Mouse (Mus musculus): ENCODE data around the gene Trio. TPM values are rescaled to one million over a fixed set of nuclear protein-coding genes. Genes with fewer than 3 reads are reported as not detected.
"Not testable (repeated sequence)": the region's sequence is repeated elsewhere in the genome, so short reads cannot be mapped to it uniquely, and the experiment has no call there.

Trio gene
- polyA plus RNA-seq, 1 experiment from 2014 or later, result 14.0 TPM

DNA sequence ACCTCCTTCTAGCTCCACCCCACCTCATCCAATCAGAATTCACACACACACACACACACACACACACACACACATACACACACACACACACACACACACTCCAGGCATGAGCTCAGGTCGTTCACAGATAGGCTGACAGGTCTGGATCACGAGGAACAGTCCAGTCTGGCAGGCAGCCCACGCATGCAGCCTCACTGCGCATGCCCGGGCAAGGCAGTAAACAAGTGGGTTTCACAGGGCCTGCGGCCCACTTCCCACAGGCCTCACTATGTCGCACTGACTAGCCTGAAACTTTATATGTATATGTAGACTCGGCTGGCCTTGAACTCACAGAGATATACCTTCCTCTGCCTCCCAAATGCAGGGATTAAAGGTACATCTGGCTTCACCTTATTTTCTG lies 305.4 kb downstream of the Trio start:
- not testable (repeated sequence) for H3K4me2 ChIP-seq; ATAC-seq (replicated peaks; ENCODE audit: low FRiP score); H3K9me3 ChIP-seq (ENCODE audit: control insufficient read depth, low read length); H3K27me3 ChIP-seq (replicated peaks; ENCODE audit: control insufficient read depth, insufficient read depth, low read length); H3K27ac ChIP-seq (ENCODE audit: low read depth, low read length); H3K36me3 ChIP-seq (ENCODE audit: control insufficient read depth, insufficient read depth, low read length); H3K4me3 ChIP-seq (ENCODE audit: low read depth, low read length); DNase-seq (ENCODE audit: low spot score); H3K9ac ChIP-seq (ENCODE audit: low read depth, low read length)
- WGBS, result 87% methylated on average over 8 of the region's 8 CpGs
- peaks cover 14% of the 10 kb centered on the region for H3K4me1 ChIP-seq (replicated peaks; ENCODE audit: control insufficient read depth, insufficient read depth, low read length)

DNA sequence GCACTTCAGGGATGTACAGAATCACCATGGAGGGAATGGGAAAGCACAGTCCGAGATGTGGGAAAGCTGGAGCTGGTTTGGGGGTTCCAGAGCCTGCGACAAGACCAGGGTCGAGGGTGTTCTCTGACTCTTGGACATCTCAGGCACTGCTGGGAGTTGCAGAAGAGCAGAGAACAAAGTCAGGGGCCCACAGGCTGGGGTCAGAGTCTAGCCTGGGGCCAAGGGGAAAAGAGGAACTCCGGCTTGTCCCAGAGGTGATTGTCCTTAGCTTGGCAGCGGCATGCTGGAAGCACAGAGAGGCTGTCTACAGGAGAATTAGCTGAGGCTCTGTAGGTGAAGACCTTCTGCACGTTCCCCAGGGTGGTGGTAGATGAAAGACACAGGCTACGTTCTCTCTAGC lies 307.0 kb downstream of the Trio start:
- ATAC-seq (replicated peaks; ENCODE audit: low FRiP score), result no peak
- Histone ChIP-seq H3K27ac (ENCODE audit: low read depth, low read length) (no peak overlapping the region), H3K27me3 (replicated peaks; ENCODE audit: control insufficient read depth, insufficient read depth, low read length) (no peaks in the 10 kb centered on the region), H3K4me1 (replicated peaks; ENCODE audit: control insufficient read depth, insufficient read depth, low read length) (0 out of 2 replicates have a peak, but pooled peaks cover under 1% of the 10 kb centered on the region), H3K9me3 (ENCODE audit: control insufficient read depth, low read length) (no peaks in the 10 kb centered on the region), H3K36me3 (ENCODE audit: control insufficient read depth, insufficient read depth, low read length) (no peaks in the 10 kb centered on the region), H3K4me3 (ENCODE audit: low read depth, low read length) (no peak overlapping the region), H3K4me2 (no peak overlapping the region), H3K9ac (ENCODE audit: low read depth, low read length) (no peak overlapping the region)
- 65% methylated on average over 7 of the region's 7 CpGs for WGBS
- no peak for DNase-seq (ENCODE audit: low spot score)

DNA sequence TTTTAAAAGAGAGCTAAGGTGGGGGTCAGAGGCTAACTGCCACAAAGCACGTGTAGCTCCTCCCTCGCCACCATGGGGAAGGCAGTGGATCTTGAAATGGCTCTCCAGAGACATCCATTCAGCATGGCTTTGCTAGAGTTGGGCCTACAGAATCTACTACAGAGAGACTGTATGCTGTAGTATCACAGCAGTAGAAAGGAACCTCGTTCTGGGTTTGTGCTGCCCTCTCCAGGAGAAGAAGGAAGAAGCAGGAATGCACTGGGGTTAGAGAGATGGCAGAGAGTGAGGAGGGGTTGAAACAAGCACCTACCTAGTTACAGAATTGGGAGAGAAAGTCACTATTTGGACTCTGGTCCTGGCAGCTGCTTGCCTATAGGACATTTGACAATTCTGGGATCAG lies 310.3 kb downstream of the Trio start:
- WGBS, result 20% methylated on average over 3 of the region's 3 CpGs
- no peaks in the 10 kb centered on the region for H3K36me3 ChIP-seq (ENCODE audit: control insufficient read depth, insufficient read depth, low read length)
- DNase-seq (ENCODE audit: low spot score) (no peak), ATAC-seq (replicated peaks; ENCODE audit: low FRiP score) (no peak)
- H3K4me2 ChIP-seq, result no peak overlapping the region
- H3K4me1 ChIP-seq (replicated peaks; ENCODE audit: control insufficient read depth, insufficient read depth, low read length), result no peaks in the 10 kb centered on the region
- no peak overlapping the region for H3K9ac ChIP-seq (ENCODE audit: low read depth, low read length)
- no peak overlapping the region for H3K4me3 ChIP-seq (ENCODE audit: low read depth, low read length)
- no peak overlapping the region for H3K27ac ChIP-seq (ENCODE audit: low read depth, low read length)
- H3K9me3 ChIP-seq (ENCODE audit: control insufficient read depth, low read length), result no peaks in the 10 kb centered on the region
- H3K27me3 ChIP-seq (replicated peaks; ENCODE audit: control insufficient read depth, insufficient read depth, low read length), result no peaks in the 10 kb centered on the region

DNA sequence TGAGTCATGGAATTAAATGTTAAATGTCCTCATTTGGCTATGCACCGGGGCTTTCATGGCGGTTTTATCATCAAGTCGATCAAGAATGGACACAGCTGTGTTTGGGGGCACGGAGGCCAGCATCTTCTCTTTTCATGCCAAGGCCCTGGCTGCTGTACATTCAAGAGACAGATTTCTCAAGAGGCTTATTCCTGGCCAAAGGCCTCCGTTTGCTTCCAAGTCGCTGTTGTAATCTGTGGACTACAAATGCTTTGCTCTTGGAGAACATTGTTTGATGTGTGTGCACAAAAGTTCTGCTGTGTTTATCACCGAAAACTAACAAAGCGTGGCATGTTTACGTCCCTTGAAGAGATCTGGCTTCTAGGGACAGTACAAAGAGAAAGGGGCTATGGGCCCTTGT lies 314.9 kb downstream of the Trio start:
- WGBS, result 82% methylated on average over 9 of the region's 9 CpGs
- Histone ChIP-seq H3K4me1 (replicated peaks; ENCODE audit: control insufficient read depth, insufficient read depth, low read length) (no peaks in the 10 kb centered on the region), H3K4me2 (no peak overlapping the region), H3K27ac (ENCODE audit: low read depth, low read length) (no peak overlapping the region), H3K9me3 (ENCODE audit: control insufficient read depth, low read length) (no peaks in the 10 kb centered on the region), H3K9ac (ENCODE audit: low read depth, low read length) (no peak overlapping the region), H3K4me3 (ENCODE audit: low read depth, low read length) (no peak overlapping the region), H3K27me3 (replicated peaks; ENCODE audit: control insufficient read depth, insufficient read depth, low read length) (no peaks in the 10 kb centered on the region), H3K36me3 (ENCODE audit: control insufficient read depth, insufficient read depth, low read length) (no peaks in the 10 kb centered on the region)
- DNase-seq (ENCODE audit: low spot score) (no peak), ATAC-seq (replicated peaks; ENCODE audit: low FRiP score) (no peak)

DNA sequence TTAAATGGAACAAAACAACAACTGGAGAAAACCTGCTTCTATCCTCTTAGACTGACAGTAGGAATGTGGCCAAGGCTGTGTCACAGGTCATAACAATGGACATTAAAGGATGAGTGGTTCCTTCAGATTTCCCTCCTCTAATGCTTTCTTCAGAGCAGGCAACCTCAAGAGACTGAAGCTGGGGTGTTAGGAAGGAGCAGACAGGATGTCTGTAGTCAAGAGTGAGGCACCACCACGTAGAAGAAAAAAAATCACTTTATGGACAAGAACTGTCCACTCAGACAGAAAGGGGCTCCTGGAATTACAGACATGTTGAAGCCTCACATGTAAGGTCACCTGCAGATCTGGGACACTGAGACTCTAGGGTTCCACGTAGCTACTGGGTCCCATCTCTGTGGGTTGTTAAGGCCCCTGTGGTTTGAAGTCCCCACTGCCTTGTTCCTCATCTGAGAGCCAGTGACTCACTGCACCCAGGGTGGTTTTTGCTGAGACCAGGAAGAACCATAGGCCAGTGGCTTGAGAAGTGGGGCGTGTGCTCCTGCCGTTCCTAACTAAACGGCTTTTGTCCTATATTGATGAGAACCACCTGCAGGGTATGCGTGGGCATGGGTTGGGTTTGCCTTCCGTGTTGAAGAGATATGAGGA lies 316.6 kb downstream of the Trio start:
- ATAC-seq (replicated peaks; ENCODE audit: low FRiP score), result no peak
- Histone ChIP-seq H3K9ac (ENCODE audit: low read depth, low read length) (no peak overlapping the region), H3K27me3 (replicated peaks; ENCODE audit: control insufficient read depth, insufficient read depth, low read length) (no peaks in the 10 kb centered on the region), H3K36me3 (ENCODE audit: control insufficient read depth, insufficient read depth, low read length) (no peaks in the 10 kb centered on the region), H3K9me3 (ENCODE audit: control insufficient read depth, low read length) (no peaks in the 10 kb centered on the region), H3K4me3 (ENCODE audit: low read depth, low read length) (no peak overlapping the region), H3K4me1 (replicated peaks; ENCODE audit: control insufficient read depth, insufficient read depth, low read length) (no peaks in the 10 kb centered on the region), H3K27ac (ENCODE audit: low read depth, low read length) (no peak overlapping the region), H3K4me2 (no peak overlapping the region)
- WGBS, result 57% methylated on average over 7 of the region's 7 CpGs
- no peak for DNase-seq (ENCODE audit: low spot score)

DNA sequence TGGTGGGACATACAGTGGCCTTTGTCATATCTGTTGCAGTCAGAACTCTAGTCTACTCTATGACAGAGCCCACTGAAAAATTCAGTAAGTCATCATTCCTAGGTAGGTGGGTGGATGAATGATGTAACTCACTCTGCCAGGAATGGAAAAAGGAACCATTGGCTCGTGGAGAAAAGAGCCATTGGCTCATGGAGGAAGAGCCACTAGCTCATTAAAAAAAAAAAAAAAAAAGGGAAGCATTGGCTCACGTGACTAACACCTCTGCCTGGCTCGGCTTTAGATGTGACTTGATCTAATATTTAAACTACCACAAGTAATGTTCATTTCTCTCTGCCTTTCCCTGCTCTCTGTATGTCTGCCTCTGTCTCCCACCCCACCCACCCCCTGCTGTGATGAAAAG lies 317.1 kb downstream of the Trio start:
- no peaks in the 10 kb centered on the region for H3K4me1 ChIP-seq (replicated peaks; ENCODE audit: control insufficient read depth, insufficient read depth, low read length)
- no peaks in the 10 kb centered on the region for H3K27me3 ChIP-seq (replicated peaks; ENCODE audit: control insufficient read depth, insufficient read depth, low read length)
- no peak overlapping the region for H3K9ac ChIP-seq (ENCODE audit: low read depth, low read length)
- H3K27ac ChIP-seq (ENCODE audit: low read depth, low read length), result no peak overlapping the region
- H3K9me3 ChIP-seq (ENCODE audit: control insufficient read depth, low read length), result no peaks in the 10 kb centered on the region
- DNase-seq (ENCODE audit: low spot score) (no peak), ATAC-seq (replicated peaks; ENCODE audit: low FRiP score) (no peak)
- no peak overlapping the region for H3K4me3 ChIP-seq (ENCODE audit: low read depth, low read length)
- no peak overlapping the region for H3K4me2 ChIP-seq
- 32% methylated on average over 3 of the region's 3 CpGs for WGBS
- no peaks in the 10 kb centered on the region for H3K36me3 ChIP-seq (ENCODE audit: control insufficient read depth, insufficient read depth, low read length)

DNA sequence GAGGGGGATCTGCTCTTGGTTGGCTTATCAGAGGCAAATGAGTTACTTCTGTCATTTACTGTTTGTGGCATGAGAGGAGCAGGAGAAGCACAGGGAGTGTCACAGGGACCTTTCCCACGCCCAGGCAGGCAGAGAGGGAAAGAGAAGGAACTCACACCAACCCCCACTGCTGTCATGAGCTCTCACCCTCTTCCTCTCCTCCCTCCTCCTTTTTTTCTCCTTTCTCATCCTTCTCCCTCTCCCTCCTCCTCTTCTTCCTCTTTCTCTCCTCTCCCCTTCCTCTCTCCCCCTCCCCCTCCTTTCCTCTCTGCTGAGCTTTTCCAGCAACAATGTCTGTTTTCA lies 322.7 kb downstream of the Trio start:
- no peak overlapping the region for H3K4me3 ChIP-seq (ENCODE audit: low read depth, low read length)
- H3K27me3 ChIP-seq (replicated peaks; ENCODE audit: control insufficient read depth, insufficient read depth, low read length), result no peaks in the 10 kb centered on the region
- no peak for DNase-seq (ENCODE audit: low spot score)
- no peaks in the 10 kb centered on the region for H3K9me3 ChIP-seq (ENCODE audit: control insufficient read depth, low read length)
- ATAC-seq (replicated peaks; ENCODE audit: low FRiP score), result no peak
- WGBS, result 11% methylated on average over 1 of the region's 1 CpGs
- peak overlapping the region; percentile 62 for H3K27ac ChIP-seq (ENCODE audit: low read depth, low read length)
- H3K4me2 ChIP-seq, result peak overlapping the region; percentile 25; the same call in 1 of the 2 replicates
- H3K36me3 ChIP-seq (ENCODE audit: control insufficient read depth, insufficient read depth, low read length), result no peaks in the 10 kb centered on the region
- no peak overlapping the region for H3K9ac ChIP-seq (ENCODE audit: low read depth, low read length)
- H3K4me1 ChIP-seq (replicated peaks; ENCODE audit: control insufficient read depth, insufficient read depth, low read length), result peaks cover 6% of the 10 kb centered on the region

DNA sequence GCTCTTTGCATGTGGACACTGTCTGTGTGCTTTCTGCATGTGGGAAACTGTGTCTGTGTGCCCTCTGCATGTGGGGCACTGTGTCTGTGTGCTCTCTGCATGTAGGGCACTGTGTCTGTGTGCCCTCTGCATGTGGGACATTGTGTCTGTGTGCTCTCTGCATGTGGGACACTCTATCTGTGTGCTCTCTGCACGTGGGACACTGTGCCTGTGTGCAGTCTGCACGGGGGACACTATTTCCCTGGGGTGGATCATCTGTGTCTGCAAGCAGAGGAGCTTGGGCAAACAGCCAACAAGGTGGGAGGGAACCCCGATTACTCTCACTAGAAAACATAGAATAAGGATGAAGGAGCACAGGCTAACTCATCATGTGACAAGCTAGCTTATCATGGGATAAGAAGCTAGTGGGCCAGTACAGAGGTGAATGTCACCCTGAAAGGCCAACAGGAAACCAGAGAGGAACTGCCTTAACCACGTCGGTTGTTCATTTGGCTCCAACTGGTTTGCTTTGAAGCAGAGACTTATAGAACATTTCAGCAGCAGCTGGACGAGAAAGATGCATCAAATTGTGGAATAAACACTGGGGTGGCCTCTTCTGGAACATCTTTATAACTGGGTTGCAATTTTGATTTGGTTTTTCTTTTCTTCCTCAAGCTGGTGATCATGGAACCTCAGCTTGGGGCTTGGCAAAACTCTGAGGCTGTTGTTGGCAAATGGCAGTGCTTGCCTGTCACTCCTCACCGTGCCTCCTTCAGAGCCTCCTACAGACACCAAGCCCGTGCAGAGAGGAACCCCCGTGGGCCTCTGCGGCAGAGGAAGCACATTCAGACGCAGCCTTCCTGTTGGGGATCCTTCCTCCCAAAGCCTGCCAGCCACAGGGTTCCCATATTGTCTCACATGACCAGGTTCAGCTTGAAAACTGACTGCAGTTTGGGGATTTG lies 323.3 kb downstream of the Trio start:
- no peaks in the 10 kb centered on the region for H3K36me3 ChIP-seq (ENCODE audit: control insufficient read depth, insufficient read depth, low read length)
- peak overlapping the region; percentile 25; the same call in 1 of the 2 replicates for H3K4me2 ChIP-seq
- no peak overlapping the region for H3K4me3 ChIP-seq (ENCODE audit: low read depth, low read length)
- ATAC-seq (replicated peaks; ENCODE audit: low FRiP score) (peak; percentile 36; the same call in 1 of the 2 replicates), DNase-seq (ENCODE audit: low spot score) (no peak)
- peaks cover 6% of the 10 kb centered on the region for H3K4me1 ChIP-seq (replicated peaks; ENCODE audit: control insufficient read depth, insufficient read depth, low read length)
- H3K27ac ChIP-seq (ENCODE audit: low read depth, low read length), result peak overlapping the region; percentile 62
- no peak overlapping the region for H3K9ac ChIP-seq (ENCODE audit: low read depth, low read length)
- 18% methylated on average over 11 of the region's 11 CpGs for WGBS
- no peaks in the 10 kb centered on the region for H3K9me3 ChIP-seq (ENCODE audit: control insufficient read depth, low read length)
- H3K27me3 ChIP-seq (replicated peaks; ENCODE audit: control insufficient read depth, insufficient read depth, low read length), result no peaks in the 10 kb centered on the region

Measured in liver, embryonic 11.5 days (tissue).